Mouse (Mus musculus): Measurements from ENCODE around the gene Banp. TPM values are rescaled to one million over a fixed set of nuclear protein-coding genes. Genes with fewer than 3 reads are reported as not detected.

The Banp gene
- 17.3 and 18.8 TPM in 2 replicates for polyA plus RNA-seq (2012; rRNA removed)

DNA sequence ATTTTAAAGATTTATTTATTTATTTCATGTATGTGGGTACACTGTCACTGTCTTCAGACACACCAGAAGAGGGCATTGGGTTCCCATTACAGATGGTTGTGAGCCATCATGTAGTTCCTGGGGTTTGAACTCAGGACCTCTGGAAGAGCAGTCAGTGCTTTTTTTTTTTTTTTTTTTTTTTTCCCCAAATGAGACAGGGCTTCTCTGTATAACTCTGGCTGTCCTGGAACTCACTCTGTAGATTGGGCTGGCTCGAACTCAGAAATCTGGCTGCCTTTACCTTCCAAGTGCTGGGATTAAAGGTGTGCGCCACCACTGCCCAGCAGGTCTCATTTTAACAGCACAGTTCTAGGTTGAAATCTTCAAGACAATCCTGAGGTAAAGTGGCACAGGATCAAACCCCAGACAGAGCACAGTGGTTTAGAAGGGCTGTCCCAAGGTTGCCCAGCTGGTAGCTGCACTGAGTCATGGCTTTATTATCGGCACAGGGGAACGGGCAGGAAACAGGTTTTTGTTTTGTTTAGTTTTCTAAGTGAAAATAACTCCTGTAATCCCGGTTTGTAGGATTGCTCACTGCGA is at the start of gene Banp:
TSS of gene Banp (plus strand) at position 529 of the 579 bp plus-strand sequence.

GRCm38 (mm10) chr8:121907587-121908248 is 41.8 kb upstream of the Banp start, which contains the start of gene Slc7a5:
TSS of gene Slc7a5 (minus strand) at chr8:121907694.

DNA sequence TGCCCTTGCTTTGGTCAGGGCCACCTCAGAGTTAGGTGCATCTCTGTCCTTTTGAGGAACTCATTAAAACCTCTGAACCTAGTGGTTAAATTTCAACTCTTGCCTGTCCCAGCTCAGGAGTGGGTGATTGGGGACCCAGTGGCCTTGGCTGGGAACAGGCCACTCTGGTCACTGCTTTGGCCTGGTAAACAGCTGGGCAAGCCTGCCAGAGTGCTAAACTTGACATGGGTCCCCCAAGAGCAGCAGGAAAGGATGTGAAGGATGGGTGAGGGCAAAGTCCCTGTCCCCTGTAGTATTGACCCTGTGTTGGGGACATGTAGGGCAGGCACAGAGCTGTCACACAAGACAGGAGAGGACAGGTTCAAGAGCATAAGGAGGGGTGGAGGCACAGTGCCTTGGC is 4.7 kb upstream of the Banp start, which contains the start of gene Car5a:
TSS of gene Car5a (minus strand) at position 74 of the 400 bp plus-strand sequence.

Other genes with a start within 250 kb of the Banp start
- 0.01 TPM in 1 of 2 replicates, not detected in the other for gene Jph3, start 220.1 kb upstream of the Banp start, polyA plus RNA-seq (2012; rRNA removed)
- gene Klhdc4, start 120.2 kb upstream of the Banp start, polyA plus RNA-seq (2012; rRNA removed), result 17.1 TPM in 2 replicates
- gene Slc7a5, start 42.1 kb upstream of the Banp start, polyA plus RNA-seq (2012; rRNA removed), result 39.8 and 40.1 TPM in 2 replicates
- 0.67 and 0.86 TPM in 2 replicates for gene Car5a, start 4.8 kb upstream of the Banp start, polyA plus RNA-seq (2012; rRNA removed)

Data from liver, embryonic 14 days (tissue).